Mouse (Mus musculus) forebrain, embryonic 13.5 days (tissue): Measurements from ENCODE around the gene Rlf. TPM values are rescaled to one million over a fixed set of nuclear protein-coding genes. Genes with fewer than 3 reads are reported as not detected.

ENCODE experiments used
- ATAC-seq: fragments of 200-750 bp; cut with Nextera tagmentation; 2 replicates; pipeline ENCODE4 v1.8.0; 2017
- H3K27ac ChIP-seq: fragments of 300-500 bp; sonication (generic); 2 replicates; pipeline ENCODE4 v1.5.1; 2015; ENCODE audit warnings: inconsistent platforms, mild to moderate bottlenecking, moderate library complexity
- H3K27me3 ChIP-seq: fragments of 300-500 bp; sonication (generic); 2 replicates; pipeline ENCODE4 v1.6.1; 2015; ENCODE audit warnings: mild to moderate bottlenecking, inconsistent platforms
- H3K36me3 ChIP-seq: fragments of 300-500 bp; sonication (generic); 2 replicates; pipeline ENCODE4 v1.6.1; 2015; ENCODE audit warnings: mild to moderate bottlenecking, inconsistent platforms; ENCODE audit not compliant: poor library complexity, severe bottlenecking
- H3K4me1 ChIP-seq: fragments of 300-500 bp; sonication (generic); 2 replicates; pipeline ENCODE4 v1.6.1; 2015; ENCODE audit warnings: inconsistent platforms
- H3K4me2 ChIP-seq: fragments of 300-500 bp; sonication (generic); 2 replicates; pipeline ENCODE4 v1.6.1; 2015; ENCODE audit warnings: inconsistent platforms, mild to moderate bottlenecking, moderate library complexity
- H3K4me3 ChIP-seq: fragments of 300-500 bp; sonication (generic); 2 replicates; pipeline ENCODE4 v1.5.1; 2015; ENCODE audit warnings: mild to moderate bottlenecking, inconsistent platforms
- H3K9ac ChIP-seq: fragments of 300-500 bp; sonication (generic); 2 replicates; pipeline ENCODE4 v1.6.1; 2015; ENCODE audit warnings: mild to moderate bottlenecking, inconsistent platforms
- H3K9me3 ChIP-seq: fragments of 300-500 bp; sonication (generic); replicated peaks from 2 replicates; pipeline ENCODE4 v1.6.1; 2016; ENCODE audit warnings: inconsistent platforms
- WGBS: fragments of 180-500 bp; shearing (Covaris S2); methylation state at CpG from one replicate; pipeline ENCODE4 v1.1.7; 2015; 5-methylcytosine and 5-hydroxymethylcytosine counted together
- polyA plus RNA-seq: library from polyadenylated mRNA; unstranded; fragments of >200 nt; fragmentation: Nextera tagmentation; extraction: Ambion mirVana; gene quantifications from 2 replicates; pipeline ENCODE4 v1.2.1, GENCODE M21; 2015

Gene Rlf
- polyA plus RNA-seq, 1 experiment from 2014 or later: 27.5 TPM

DNA sequence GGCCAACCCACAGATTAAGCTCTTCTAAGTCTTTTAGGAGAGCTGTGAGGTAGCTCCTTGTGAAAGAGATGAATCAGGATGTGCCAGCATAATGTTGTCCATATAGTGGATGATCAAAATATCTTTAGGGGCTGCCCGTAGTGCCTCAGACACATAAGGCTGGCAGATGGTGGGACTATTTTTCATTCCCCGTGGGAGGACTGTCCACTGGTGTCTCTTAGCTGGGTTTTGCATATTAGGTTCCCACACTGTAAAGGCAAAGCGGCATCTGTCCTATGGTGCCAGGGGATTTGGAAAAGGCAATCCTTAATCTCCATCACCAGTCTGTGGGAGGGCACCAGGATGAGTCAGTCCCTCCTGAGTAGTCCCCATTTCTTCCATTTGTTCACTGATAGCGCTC is 111.6 kb downstream of the Rlf start:
- no peak overlapping the region for H3K4me2 ChIP-seq
- no peaks in the 10 kb centered on the region; the same call in 1 of the 2 replicates for H3K4me1 ChIP-seq
- H3K36me3 ChIP-seq: no peaks in the 10 kb centered on the region
- no peak overlapping the region for H3K27ac ChIP-seq
- peaks cover 3% of the 10 kb centered on the region; the same call in 1 of the 2 replicates for H3K27me3 ChIP-seq
- 88% methylated on average over 4 of the region's 4 CpGs for WGBS
- H3K9ac ChIP-seq: no peak overlapping the region
- ATAC-seq: no peak
- H3K9me3 ChIP-seq: no peaks in the 10 kb centered on the region
- H3K4me3 ChIP-seq: no peak overlapping the region

GRCm38 (mm10) chr4:121097650-121098378 is 117.1 kb downstream of the Rlf start, which contains the start of gene Zmpste24:
Gene Zmpste24 (minus strand): TSS chr4:121098241.
- ATAC-seq: peak; percentile 93
- H3K36me3 ChIP-seq: peaks cover 27% of the 10 kb centered on the region
- WGBS: under 1% methylated on average over 39 of the region's 39 CpGs
- H3K27me3 ChIP-seq: peaks cover 3% of the 10 kb centered on the region; the same call in 1 of the 2 replicates
- H3K4me2 ChIP-seq: peak within 1 kb of the TSS; percentile 84
- H3K4me3 ChIP-seq: peak within 1 kb of the TSS; percentile 91
- no peaks in the 10 kb centered on the region for H3K9me3 ChIP-seq
- peak within 1 kb of the TSS; percentile 79 for H3K9ac ChIP-seq
- H3K4me1 ChIP-seq: peaks cover 13% of the 10 kb centered on the region
- H3K27ac ChIP-seq: peak within 1 kb of the TSS; percentile 12; the same call in 1 of the 2 replicates

Other genes starting within 250 kb of the Rlf start
- 22.2 and 22.7 TPM in 2 replicates for gene Smap2, start 197.8 kb downstream of the Rlf start, polyA plus RNA-seq
- 1.6 and 1.9 TPM in 2 replicates for gene Col9a2, start 175.7 kb downstream of the Rlf start, polyA plus RNA-seq
- 28.1 and 30.5 TPM in 2 replicates for gene Zmpste24, start 116.8 kb downstream of the Rlf start, polyA plus RNA-seq
- not detected in 2 replicates for gene Tmco2, start 105.9 kb downstream of the Rlf start, polyA plus RNA-seq
- not detected in 2 replicates for gene Gm12888, start 109.8 kb upstream of the Rlf start, polyA plus RNA-seq
- not detected in 2 replicates for gene Gm12886, start 208.0 kb upstream of the Rlf start, polyA plus RNA-seq